In genomic region chr4:28967584-28968315, GRCm38 (mm10) we compare ENCODE assay signal across 15 mouse cellular contexts.
DNase-seq lines count a peak whose midpoint lies in the region; ATAC-seq lines count a peak whose summit lies in the region.
"Had no signal": no experiment of that assay in that cellular context is flagged by ENCODE, and none has a peak within 500 bp of the region (broad histone marks: within the 10 kb centered on the region; RNA-seq: fewer than 3 reads in every experiment).

No protein-coding gene starts in this region.

- intact Hi-C loops in left cerebral cortex, postnatal 36 days (cut with DNase I) = no loop called here

- H3K4me3 ChIP-seq in midbrain, embryonic 11.5 days (ENCODE audit: low read depth, low read length) = no peak overlapping the region
- no peak overlapping the region for H3K4me3 ChIP-seq in midbrain, embryonic 16.5 days (ENCODE audit: low read depth, low read length)
- H3K4me3 ChIP-seq: hindbrain, embryonic 13.5 days had no signal

- 0 out of 2 replicates have a peak, but pooled peaks cover 2% of the 10 kb centered on the region for H3K4me1 ChIP-seq in midbrain, embryonic 11.5 days (ENCODE audit: control insufficient read depth, insufficient read depth, low read length)
- no peaks in the 10 kb centered on the region for H3K4me1 ChIP-seq in midbrain, embryonic 16.5 days (ENCODE audit: control insufficient read depth, insufficient read depth, low read length)
- H3K4me1 ChIP-seq: hindbrain, embryonic 13.5 days had no signal

- WGBS in midbrain, embryonic 11.5 days = 37% methylated on average over 3 of the region's 3 CpGs
- 34% methylated on average over 3 of the region's 3 CpGs for WGBS in midbrain, embryonic 16.5 days

- no peak overlapping the region for H3K27ac ChIP-seq in midbrain, embryonic 11.5 days (ENCODE audit: low read depth, low read length)
- no peak overlapping the region for H3K27ac ChIP-seq in midbrain, embryonic 16.5 days (ENCODE audit: low read length)
- H3K27ac ChIP-seq: hindbrain, embryonic 13.5 days; macrophage had no signal

- peaks cover 12% of the 10 kb centered on the region for H3K27me3 ChIP-seq in midbrain, embryonic 11.5 days (ENCODE audit: control insufficient read depth, insufficient read depth, low read length)
- no peaks in the 10 kb centered on the region for H3K27me3 ChIP-seq in midbrain, embryonic 16.5 days (ENCODE audit: control insufficient read depth, insufficient read depth, low read depth, low read length)
- H3K27me3 ChIP-seq: hindbrain, embryonic 13.5 days had no signal

- no peaks in the 10 kb centered on the region for H3K36me3 ChIP-seq in midbrain, embryonic 11.5 days (ENCODE audit: control insufficient read depth, insufficient read depth, low read length)
- H3K36me3 ChIP-seq in midbrain, embryonic 16.5 days (ENCODE audit: control insufficient read depth, insufficient read depth, low read length) = no peaks in the 10 kb centered on the region

- H3K4me2 ChIP-seq in midbrain, embryonic 11.5 days = no peak overlapping the region
- no peak overlapping the region for H3K4me2 ChIP-seq in midbrain, embryonic 16.5 days (ENCODE audit: low read length)
- H3K4me2 ChIP-seq: hindbrain, embryonic 13.5 days; lung, embryonic 14.5 days had no signal

- no peaks in the 10 kb centered on the region for H3K9me3 ChIP-seq in midbrain, embryonic 11.5 days (ENCODE audit: control insufficient read depth, low read length)
- no peaks in the 10 kb centered on the region for H3K9me3 ChIP-seq in midbrain, embryonic 16.5 days (replicated peaks; ENCODE audit: control insufficient read depth, low read length, poor library complexity, severe bottlenecking)
- H3K9me3 ChIP-seq: hindbrain, embryonic 13.5 days had no signal

- H3K9ac ChIP-seq in midbrain, embryonic 11.5 days (ENCODE audit: low read length) = no peak overlapping the region
- no peak overlapping the region for H3K9ac ChIP-seq in midbrain, embryonic 16.5 days (ENCODE audit: low read depth, low read length)
- H3K9ac ChIP-seq: hindbrain, embryonic 13.5 days; lung, embryonic 14.5 days had no signal

- ATAC-seq in midbrain, embryonic 11.5 days (ENCODE audit: low FRiP score) = peak; percentile 73
- ATAC-seq in midbrain, embryonic 16.5 days = no peak
- ATAC-seq in hematopoietic stem cell, adult 5-6 weeks (replicated peaks in 1 of 2; ENCODE audit: insufficient read depth in 1 of 2, low FRiP score in 2 of 2, low TSS enrichment in 1 of 2, low read depth in 1 of 2, poor library complexity in 2 of 2, severe bottlenecking in 2 of 2) = peak; percentile 25 to 53; a peak in 1 of 4 replicates

- DNase-seq in midbrain, embryonic 11.5 days (ENCODE audit: low spot score, missing footprints) = peak; percentile 85
- DNase-seq in Muller cell, postnatal 12 days (ENCODE audit: inconsistent ontology term) = peak; percentile 55
- DNase-seq in embryo, embryonic 10 days (ENCODE audit: low spot score) = peak; percentile 32
- no peak for DNase-seq in left cerebral cortex, postnatal 36 days (ENCODE audit: low spot score in 2 of 2)
- DNase-seq in adrenal gland, adult 2 months = no peak
- DNase-seq: cerebellum, adult 11 months; kidney, adult 11 months; kidney, postnatal 14 days; liver; lung, embryonic 14.5 days; right cerebral cortex, postnatal 25 days had no signal

Comparison
In these comparisons a context has a peak if more than half of its experiments do, and no peak if none do; other contexts are left out.
1. DNase-seq: peak in midbrain, embryonic 11.5 days (single experiment), Muller cell, postnatal 12 days (single experiment) and embryo, embryonic 10 days (single experiment); none in left cerebral cortex, postnatal 36 days (0 of 2) and adrenal gland, adult 2 months (single experiment).